Mouse (Mus musculus) inflammation-experienced regulatory T-cells (primary cell): ENCODE results near the gene Tmem200b. TPM values are rescaled to one million over a fixed set of nuclear protein-coding genes. Genes with fewer than 3 reads are reported as not detected.

Source experiments
- polyA plus RNA-seq, 2 experiments: library from polyadenylated mRNA; unstranded; fragments of 100-300 nt; shearing (Covaris generic); gene quantifications; one replicate each; pipeline ENCODE4 v1.2.1; 2017

The Tmem200b gene
- polyA plus RNA-seq = not detected

GRCm38 (mm10) chr4:131921461-131922346, at the start of gene Tmem200b:
Gene Tmem200b, plus strand, starts transcription at chr4:131921771.

DNA sequence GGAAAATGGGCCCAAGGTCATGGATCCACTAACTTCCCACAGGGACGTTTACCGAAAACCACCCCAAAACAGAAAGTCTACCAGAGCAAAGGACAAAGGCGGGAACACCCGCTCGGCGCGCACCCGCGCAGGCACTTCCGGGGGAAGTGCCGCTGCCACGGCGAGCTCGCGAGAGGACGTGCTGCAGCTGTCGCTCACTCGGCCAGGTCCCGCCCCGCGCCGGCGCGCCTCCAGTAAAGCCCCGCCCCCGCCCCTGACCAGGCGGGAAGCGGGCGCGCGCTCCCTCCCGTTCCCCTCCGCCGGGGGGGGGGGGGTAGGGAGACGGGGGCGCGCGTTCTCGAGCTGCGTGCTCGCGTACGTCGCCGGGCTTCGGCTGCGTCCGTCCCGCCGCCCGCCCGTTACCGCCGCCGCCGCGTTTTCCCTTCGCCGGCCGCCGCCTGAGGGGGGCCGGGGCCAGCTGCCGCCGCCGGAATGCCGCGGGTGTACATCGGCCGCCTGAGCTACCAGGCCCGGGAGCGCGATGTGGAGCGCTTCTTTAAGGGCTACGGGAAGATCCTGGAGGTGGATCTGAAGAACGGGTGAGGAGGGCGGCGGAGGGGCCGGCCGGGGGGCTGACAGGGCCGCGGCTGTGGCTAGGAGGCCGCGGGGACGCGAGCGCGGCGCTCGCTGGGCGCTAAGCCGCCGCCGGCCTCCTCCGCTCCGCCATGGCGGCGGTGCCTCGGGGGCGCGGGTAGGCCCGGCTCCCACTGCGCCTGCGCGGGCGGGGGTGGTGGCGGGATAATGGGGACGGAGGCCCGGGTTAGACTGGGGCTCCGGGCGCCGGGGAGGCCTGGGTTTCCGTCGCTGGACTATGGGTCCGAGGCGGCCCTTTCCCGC, 48.0 kb upstream of the Tmem200b start, which contains the start of gene Srsf4:
Gene Srsf4 (plus strand): TSS at position 325 of the 876 bp plus-strand sequence.

Other genes with a start within 250 kb of the Tmem200b start
- gene Ptpru, start 83.5 kb upstream of the Tmem200b start, polyA plus RNA-seq = under 1 TPM in 1 of 2 experiments, not detected in 1; 0.36 TPM
- 10 to 100 TPM; 21.5 to 36.3 TPM for gene Mecr, start 78.3 kb upstream of the Tmem200b start, polyA plus RNA-seq
- 100 to 1,000 TPM; 109 to 133 TPM for gene Srsf4, start 48.2 kb upstream of the Tmem200b start, polyA plus RNA-seq
- gene Gm10300, start 152.9 kb downstream of the Tmem200b start, polyA plus RNA-seq = under 1 TPM; 0.16 to 0.21 TPM
- 100 to 1,000 TPM in 1 of 2 experiments, 10 to 100 TPM in 1; 62.0 to 117 TPM for gene Epb41, start 153.6 kb downstream of the Tmem200b start, polyA plus RNA-seq
- gene Oprd1, start 222.7 kb downstream of the Tmem200b start, polyA plus RNA-seq = under 1 TPM in 1 of 2 experiments, not detected in 1; 0.09 TPM